Mouse (Mus musculus) large intestine, adult 2 months (tissue): Measurements from ENCODE around the gene Rnf121. TPM values are rescaled to one million over a fixed set of nuclear protein-coding genes. Genes with fewer than 3 reads are reported as not detected.
A peak's percentile ranks its signal among the peaks of the same experiment; 100 is the strongest.
"Not testable (repeated sequence)": the region's sequence is repeated elsewhere in the genome, so short reads cannot be mapped to it uniquely, and the experiment has no call there.

Source experiments
- DNase-seq: peaks from one replicate; pipeline ENCODE4 v3.0.0-alpha.2; 2012; ENCODE audit warnings: low read depth, low spot score
- WGBS: fragments of 180-500 bp; shearing (Covaris S2); methylation state at CpG from one replicate; pipeline ENCODE4 v1.1.7; 2018; 5-methylcytosine and 5-hydroxymethylcytosine counted together
- polyA plus RNA-seq: library from polyadenylated mRNA; depleted of rRNA; stranded (reverse); fragments of >200 nt; gene quantifications from 2 replicates; pipeline ENCODE4 v1.2.3, GENCODE M21; 2012

The Rnf121 gene
- polyA plus RNA-seq, 1 experiment, result 39.9 TPM

DNA sequence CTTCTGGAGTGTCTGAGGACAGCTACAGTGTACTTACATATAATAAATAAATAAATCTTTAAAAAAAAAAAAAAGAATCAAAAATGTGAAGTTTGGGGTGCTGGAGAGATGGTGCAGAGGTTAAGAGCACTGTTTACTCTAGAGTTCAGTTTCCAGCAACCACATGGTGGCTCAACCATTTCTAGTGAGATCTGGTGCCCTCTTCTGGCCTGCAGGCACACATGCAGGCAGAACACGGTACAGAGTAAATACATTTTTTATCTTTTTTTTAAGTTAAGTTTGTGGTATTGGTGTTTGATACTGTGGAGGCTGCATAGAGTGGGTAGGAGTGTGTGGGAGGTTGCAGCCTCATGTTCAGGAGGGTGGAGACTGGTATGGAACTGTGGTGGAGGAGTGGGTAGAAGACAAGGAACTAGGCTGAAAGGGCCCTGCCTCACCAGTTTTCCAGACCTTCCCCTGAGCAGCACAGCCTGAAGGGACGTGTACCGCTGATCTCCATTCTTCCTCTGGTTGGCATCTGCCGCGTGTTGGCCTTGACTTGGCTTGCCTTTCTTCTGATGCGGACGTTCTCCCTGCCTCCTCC is 11.5 kb upstream of the Rnf121 start:
- DNase-seq, result no peak
- 82% methylated on average over 7 of the region's 7 CpGs for WGBS

DNA sequence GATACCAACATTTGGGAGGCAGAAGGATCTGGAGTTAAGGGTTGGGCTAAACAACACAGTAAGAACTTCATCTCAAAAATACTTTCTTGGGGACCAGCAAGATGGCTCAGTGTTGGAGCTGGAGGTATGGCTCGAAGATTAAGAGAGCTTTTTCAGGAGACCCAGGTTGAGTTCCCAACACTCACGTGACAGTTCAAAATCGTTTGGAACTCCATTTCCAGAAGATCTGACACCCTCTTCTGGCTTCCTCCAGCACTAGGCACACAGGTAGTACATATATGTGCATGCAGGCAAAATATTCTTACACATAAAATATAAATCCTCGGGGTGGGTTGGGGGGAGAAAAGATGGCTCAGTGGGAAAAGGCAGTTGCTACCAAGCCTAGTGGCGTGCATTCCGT is 1.1 kb upstream of the Rnf121 start:
- DNase-seq, result no peak
- WGBS, result 53% methylated on average over 6 of the region's 6 CpGs

DNA sequence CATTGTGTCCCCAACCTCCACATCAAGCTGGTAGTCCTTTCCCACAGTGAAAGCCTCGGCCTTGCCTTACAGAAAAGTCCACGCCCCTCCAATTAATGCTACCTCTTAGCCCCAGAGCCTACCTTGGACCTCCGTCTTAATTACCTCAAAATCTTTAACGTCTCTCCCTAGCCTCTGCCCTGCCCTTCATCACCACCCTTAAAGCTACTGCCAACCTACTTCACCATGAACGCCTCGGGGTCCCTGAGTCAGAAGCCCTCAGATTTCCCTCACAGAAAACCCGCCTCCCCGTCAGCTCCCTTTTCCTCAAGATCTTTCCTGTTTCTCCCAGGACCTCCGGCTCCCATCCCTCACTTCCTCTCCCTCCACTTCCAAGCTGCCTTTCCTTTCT is 619 bp downstream of the Rnf121 start:
- WGBS, result 1% methylated on average over 9 of the region's 9 CpGs

DNA sequence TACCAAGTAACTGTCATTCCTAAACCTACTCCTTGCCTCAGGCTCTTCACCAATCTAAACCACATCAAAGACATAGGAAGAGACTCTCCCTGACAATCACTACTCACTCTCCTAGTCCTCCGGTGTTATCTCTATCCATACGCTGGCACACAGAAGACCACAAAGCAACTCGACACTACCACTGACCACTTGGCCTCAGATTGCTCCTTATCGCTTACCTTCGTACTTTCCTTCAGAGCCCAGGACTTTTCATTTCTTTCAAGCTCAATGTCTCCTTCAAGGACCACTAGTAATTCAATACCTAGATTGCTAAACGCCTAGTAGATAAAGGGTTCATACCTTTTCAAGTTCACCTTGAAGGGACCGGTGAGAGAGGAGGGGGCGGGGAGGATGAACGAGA is 1.4 kb downstream of the Rnf121 start:
- no peak for DNase-seq
- WGBS, result 57% methylated on average over 9 of the region's 9 CpGs

More for the DNA sequence above, 619 bp downstream of the Rnf121 start:
- no peak for DNase-seq

DNA sequence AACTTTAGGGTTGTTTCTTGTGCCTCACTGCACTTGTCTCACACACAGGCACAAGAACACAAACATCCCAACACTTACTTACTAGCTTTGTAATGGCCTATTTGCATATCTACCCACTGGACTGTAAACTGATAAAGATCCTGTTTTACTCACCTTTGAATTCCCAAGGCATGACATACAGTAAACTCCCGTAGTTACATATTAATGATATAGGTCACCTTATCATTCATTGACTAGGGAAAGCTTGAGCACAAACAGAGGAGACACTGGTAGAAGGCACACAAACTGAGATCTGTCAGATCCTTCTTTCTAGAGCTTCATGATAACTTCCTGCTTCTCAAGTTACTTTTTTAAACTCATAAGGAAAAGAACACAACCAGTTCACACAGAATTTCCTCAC is 3.1 kb downstream of the Rnf121 start:
- DNase-seq, result peak; percentile 70
- 42% methylated on average over 1 of the region's 1 CpGs for WGBS

DNA sequence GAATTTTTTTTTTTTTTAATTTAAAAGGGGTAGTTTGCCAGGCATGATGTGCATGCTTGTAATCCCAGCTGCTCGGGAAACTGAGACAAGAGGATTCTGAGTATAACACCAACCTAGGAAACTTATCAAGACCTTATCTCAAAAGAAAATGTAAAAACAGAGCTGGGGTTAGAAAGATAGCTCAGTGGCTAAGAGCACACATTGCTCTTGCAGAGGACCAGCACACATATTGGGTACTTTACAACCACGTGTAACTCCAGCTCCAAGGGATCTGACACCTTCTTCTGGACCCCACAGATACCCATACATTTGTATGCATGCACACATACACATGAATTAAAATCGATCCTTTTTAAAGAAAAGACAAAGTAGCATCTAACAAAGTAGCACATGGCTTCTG is 3.9 kb downstream of the Rnf121 start:
- no peak for DNase-seq
- 65% methylated on average over 3 of the region's 3 CpGs for WGBS

DNA sequence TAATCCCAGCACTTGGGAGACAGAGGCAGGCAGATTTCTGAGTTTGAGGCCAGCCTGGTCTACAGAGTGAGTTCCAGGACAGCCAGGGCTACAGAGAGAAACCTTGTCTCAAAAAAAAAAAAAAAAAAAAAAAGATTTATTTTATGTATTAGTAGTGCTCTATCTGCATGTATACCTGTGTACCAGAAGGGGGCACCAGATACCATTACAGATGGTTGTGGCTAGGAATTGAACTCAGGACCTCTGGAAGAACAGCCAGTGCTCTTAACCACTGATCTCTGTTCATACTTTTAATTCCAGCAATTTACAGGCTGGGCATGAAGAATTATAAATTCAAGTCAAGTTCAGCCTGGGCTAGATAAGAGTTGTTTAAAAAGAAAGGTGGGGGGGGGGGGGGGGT is 16.7 kb downstream of the Rnf121 start:
- not testable (repeated sequence) for DNase-seq

DNA sequence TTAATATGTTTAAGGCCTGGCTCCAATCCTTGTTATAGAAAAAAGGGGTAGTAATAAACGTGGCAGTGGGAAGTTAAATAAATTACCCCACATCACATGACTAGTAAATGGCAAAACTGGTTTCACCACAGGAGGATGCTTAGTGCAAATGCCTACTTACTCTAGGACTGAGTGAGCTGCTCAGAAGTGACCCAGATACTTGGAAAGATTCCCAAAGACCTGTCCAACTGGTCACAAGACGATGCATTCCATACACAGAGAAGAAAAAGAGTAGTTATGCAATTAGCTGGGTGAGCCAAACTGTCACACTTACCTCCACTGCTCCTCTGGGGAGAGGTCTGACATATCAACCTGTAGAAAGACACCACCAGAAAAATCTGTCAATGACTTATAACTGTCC is 23.0 kb downstream of the Rnf121 start:
- DNase-seq, result no peak
- 20% methylated on average over 2 of the region's 2 CpGs for WGBS

DNA sequence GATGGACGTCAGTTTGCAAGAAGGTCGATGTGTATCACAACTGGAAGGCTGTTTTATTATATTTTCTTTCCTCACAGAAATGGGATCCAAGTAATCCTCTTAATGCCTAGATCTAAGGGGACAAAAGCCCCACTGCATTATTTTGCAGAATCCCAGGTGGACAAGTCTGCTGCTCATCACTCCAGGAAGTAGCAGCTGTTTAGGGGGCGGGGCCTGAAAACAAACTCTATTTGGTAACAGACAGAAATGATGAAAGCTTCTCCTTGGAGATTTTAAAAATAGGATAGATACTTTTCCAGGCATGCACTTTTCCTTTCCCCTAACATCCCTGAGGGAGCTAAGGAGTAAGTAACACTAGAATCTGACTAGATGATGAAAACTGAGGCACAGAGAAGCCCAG is 28.0 kb downstream of the Rnf121 start:
- DNase-seq, result no peak
- WGBS, result 85% methylated on average over 3 of the region's 3 CpGs

DNA sequence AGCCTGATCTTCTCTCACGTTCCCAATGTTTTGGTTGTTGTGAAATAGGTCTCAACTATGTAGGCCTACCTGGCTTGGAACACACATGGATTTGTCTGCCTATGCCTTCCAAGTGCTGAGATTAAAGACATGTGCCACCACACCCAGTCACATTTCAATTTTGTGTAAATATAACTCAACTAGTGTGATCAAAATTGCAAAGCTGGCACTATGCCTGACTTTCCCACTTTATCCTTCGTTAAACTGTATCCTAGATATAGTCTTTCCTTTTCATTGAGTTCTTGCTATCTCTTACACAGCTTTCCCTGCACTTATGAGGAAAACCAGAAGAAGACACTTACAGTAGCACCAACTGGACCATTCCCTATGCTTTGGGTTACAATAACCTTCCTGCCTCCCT is 29.7 kb downstream of the Rnf121 start:
- 60% methylated on average over 2 of the region's 2 CpGs for WGBS
- DNase-seq, result no peak

DNA sequence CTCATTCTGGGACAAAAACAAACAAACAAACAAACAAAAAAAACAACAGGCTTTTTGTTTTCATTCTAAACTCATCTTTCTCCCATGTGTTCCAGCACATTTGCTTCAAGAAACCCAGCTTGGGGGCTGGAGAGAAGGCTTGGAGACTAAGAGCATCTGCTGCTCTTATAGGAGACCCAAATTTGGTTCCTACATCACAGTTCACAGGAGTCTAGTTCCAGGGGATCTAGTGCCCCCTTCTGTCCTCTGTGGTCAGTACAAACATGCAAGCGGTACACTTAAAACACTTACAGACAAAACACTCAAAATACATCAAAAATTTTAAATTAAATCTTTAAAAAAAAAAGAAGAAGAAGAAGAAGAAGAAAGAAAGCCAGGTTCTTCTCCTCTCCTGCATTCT is 30.4 kb downstream of the Rnf121 start:
- DNase-seq, result no peak
- WGBS, result 98% methylated on average over 1 of the region's 1 CpGs

DNA sequence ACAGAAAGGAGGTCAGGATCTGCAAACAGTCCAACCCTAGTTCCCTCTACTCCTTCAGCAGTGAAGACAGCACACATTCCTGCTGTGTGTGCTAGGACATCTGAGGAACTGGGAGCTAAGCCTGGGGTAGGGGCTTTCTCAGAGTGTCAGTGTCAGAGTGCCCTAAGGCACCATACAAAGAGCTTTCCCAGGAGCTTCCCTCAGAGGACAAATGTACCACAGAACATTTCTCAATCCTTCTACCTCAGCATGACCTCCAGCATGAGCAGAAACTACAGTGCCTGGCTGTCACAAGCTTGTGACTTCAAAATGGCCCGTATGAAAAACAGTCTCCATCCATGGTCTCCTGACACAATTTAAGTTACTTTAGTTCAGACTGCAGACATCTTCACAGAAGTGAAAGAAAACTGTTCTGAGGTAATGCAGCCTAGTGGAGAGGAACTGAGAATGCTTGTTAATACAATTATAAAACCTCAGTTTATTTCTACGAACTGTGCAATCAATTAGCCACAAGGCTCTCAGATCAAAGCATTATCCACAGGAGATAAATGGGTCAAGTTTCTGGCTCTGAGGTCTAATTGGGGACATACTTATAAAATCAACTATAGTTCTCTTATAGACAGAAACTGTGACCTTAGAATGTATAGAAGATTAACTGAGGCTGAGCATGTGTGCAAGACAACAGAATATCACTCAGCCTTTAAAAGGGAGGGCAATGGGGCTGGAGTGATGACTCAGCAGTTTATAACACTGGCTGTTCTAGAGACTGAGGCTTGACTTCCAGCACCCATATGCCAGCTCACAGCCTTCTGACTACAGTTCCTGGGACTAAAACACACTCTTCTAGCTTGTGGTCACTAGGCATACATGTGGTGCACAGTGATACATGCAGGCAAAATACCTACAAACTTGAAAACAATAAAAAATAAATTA is 39.8 kb downstream of the Rnf121 start:
- DNase-seq, result no peak
- WGBS, result 86% methylated on average over 2 of the region's 2 CpGs

DNA sequence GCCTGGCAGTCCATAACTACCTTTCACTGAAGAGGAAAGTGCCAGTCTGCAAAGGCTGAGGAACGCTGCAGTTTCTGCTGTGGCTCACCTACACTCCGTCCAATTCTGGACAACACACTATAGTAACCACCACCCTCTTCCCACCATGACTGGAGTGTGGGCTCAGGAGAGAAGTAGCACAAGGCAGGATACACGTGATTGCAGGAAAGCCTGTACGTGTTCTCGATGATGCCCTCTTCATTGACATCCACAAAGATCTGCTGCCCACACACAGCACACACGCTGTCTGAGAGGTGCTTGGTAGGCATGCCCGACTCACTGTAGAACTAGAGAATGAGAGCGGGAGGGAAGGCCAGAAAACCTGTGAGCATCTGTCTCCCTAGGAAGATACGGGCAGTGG is 41.4 kb downstream of the Rnf121 start:
- DNase-seq, result no peak
- 94% methylated on average over 9 of the region's 9 CpGs for WGBS

DNA sequence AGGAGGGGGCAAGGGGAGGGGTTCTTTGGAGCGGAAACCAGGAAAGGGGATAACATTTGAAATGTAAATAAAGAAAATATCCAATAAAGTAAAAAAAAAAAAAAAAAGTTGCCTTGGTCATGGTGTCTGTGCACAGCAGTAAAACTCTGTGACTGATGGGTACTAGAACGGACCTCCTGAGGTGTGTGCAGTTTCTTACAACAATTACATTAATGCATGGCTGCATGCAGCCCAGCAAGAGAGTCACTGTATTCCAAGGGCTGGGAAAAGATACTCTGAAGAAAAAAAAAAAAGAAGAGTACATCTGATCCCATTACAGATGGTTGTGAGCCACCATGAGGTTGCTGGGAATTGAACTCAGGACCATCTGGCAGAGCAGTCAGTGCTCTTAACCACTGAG is 44.3 kb downstream of the Rnf121 start:
- DNase-seq, result not testable (repeated sequence)
- 87% methylated on average over 2 of the region's 2 CpGs for WGBS

DNA sequence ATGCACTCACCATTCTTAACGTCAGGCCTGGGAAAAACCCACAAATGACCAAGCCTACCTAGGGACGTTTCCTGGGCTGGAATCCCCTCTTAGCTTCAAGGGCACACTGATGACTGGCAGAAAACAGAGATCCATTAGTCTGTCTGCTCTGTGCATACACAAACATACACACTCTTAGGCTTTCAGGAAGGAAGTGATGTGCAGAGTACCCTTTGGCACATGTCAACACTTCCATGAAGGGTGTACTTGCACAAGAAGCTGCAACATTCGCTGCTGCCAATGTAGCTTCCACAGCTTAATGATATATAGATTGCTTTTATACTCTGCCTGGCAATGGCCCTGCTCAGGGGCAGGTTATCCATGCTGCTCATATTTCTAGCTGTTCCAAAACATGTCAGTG is 45.9 kb downstream of the Rnf121 start:
- WGBS, result 62% methylated on average over 3 of the region's 3 CpGs
- DNase-seq, result no peak

DNA sequence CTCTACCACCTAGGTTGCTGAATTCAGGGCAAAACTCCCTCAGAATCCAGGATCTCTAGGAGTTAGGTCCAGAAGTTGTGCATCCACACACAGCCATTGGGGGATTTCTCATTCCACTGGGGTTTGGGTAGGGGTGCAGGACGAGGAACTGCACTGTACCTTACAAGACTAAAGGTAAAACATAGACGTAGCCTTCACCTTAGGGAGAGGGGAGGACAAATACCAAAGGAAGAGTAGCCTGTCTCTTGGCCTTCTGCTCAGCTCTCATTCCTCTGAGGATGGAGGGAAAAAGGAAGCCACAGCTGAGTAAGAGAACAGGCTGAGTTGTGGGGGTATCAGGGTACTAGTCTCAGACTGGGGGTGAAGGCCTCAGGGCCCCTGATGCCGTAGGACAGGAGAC is 46.7 kb downstream of the Rnf121 start, which contains the start of gene Il18bp:
TSS of gene Il18bp (minus strand) at position 101 of the 400 bp plus-strand sequence.
- DNase-seq, result no peak

DNA sequence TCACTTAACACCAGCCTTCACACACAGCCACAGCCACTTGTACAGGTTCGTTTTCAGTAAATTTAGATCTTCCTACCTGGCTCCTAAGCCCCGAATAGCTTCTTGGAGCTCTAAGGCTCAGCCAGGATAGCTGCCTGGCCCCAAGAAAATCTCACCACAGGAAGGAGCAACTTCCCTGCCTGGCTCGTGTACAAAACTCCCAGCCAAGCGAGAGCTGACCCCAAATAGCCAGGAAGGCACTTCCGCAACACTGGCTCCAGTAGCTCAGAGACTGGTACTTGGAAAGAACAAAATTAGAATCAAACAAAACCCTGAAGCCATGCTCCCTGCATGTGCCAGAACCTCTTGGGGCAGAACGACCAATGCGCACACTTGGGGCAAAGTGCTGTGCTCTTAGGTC is 47.2 kb downstream of the Rnf121 start:
- 72% methylated on average over 7 of the region's 7 CpGs for WGBS
- DNase-seq, result no peak

More for the DNA sequence above, 46.7 kb downstream of the Rnf121 start, which contains the start of gene Il18bp:
- whole genome bisulfite sequencing, result 86% methylated on average over 3 of the region's 3 CpGs

DNA sequence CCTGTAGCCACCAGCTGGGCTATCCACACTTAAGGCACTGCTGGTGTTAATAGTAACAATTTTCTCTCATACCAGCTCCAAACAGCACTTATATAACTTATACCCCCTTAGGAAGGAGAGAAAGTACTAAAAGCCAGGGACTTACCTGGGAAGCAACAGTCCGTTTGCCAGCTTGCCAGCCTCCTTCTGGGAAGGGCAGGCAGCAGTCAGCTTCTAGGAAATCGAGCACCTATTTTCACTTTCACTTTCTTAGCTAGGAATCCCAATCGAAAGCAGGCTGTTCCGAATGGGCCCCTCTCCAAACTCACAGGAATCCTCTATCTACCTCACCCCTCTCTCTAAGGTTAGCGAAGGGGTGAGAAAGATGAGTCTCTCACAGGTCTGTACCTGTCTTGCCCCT is 47.8 kb downstream of the Rnf121 start:
- 15% methylated on average over 5 of the region's 5 CpGs for WGBS
- DNase-seq, result peak; percentile 27

DNA sequence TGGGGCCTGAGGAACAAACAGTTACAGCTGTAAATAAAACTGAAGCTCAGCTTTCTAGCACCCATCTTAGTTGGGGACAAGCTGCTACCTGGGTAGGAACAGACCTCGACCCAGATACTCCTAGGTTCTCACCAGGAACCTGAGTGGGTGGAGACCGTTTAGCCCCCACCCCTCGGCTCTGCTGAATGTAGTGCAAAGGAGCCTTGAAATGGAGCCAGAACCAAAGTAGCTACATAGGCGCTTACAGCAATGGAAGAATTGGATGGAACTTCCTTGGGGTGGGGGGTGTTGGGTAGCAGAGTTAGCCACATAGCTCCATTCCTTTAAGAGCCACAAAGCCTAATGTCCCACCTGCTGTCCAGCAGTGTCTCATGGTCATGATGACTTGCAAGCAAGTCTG is 48.3 kb downstream of the Rnf121 start:
- 54% methylated on average over 4 of the region's 4 CpGs for WGBS
- no peak for DNase-seq

DNA sequence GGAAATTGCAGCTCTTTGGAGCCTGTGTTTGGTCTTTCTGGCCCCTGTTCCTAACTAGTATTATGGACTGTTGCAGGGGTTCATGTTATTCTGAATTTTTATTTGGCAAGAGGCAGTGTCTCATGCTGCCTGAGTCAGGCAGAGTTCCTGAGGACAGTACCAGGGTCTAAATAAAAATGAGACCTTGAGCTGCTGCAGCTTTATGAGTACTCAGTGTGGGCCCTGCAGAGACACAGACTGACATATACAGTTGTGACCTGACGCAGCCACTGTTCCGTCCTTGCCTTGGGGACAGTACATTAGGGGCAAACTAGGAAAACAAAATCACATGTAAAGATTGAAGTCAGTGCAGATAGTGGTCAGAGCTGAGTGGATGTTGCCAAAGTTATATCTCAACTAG is 50.3 kb downstream of the Rnf121 start:
- DNase-seq, result no peak
- 88% methylated on average over 2 of the region's 2 CpGs for WGBS

DNA sequence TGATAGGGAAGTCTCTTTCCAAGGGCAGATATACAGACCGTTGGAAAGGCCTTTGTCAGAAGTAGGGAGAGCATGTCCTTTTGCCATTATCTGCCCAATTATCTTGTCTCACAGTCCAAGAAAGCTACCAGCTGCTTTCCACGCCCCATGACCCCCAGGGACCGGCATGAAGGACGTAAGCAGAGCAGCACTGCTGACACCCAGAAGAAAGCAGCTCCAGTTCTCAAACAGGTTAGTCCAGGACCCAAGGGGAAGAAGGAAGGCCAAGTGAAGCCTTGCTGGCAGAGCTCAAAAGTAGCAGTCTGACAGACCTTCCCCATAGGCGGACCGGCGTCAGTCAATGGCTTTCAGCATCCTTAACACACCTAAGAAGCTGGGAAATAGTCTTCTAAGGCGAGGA is 51.9 kb downstream of the Rnf121 start:
- 88% methylated on average over 8 of the region's 8 CpGs for WGBS

More for the DNA sequence above, 51.9 kb downstream of the Rnf121 start:
- no peak for DNase-seq
